Mouse (Mus musculus): ENCODE data around the gene Ccr1l1. TPM values are rescaled to one million over a fixed set of nuclear protein-coding genes. Genes with fewer than 3 reads are reported as not detected.

Ccr1l1 gene
- polyA plus RNA-seq, 1 experiment from 2014 or later: not detected

GRCm38 (mm10) chr9:123928759-123929246, 49.4 kb downstream of the Ccr1l1 start:
- no peak for ATAC-seq (ENCODE audit: insufficient number of reproducible peaks, insufficient read depth, low FRiP score, low read depth)
- Histone ChIP-seq H3K27me3 (ENCODE audit: control insufficient read depth, insufficient read depth, low read length) (no peaks in the 10 kb centered on the region), H3K4me3 (ENCODE audit: low read depth, low read length) (no peak overlapping the region), H3K36me3 (ENCODE audit: control insufficient read depth, insufficient read depth, low read length) (no peaks in the 10 kb centered on the region), H3K9me3 (ENCODE audit: control insufficient read depth, low read depth, low read length) (no peaks in the 10 kb centered on the region), H3K4me1 (ENCODE audit: control insufficient read depth, insufficient read depth, low read length) (no peaks in the 10 kb centered on the region), H3K4me2 (replicated peaks; ENCODE audit: low read depth, low read length) (no peak overlapping the region), H3K9ac (replicated peaks; ENCODE audit: low read depth, low read length) (no peak overlapping the region), H3K27ac (ENCODE audit: low read length) (no peak overlapping the region)
- WGBS: 36% methylated on average over 8 of the region's 8 CpGs

DNA sequence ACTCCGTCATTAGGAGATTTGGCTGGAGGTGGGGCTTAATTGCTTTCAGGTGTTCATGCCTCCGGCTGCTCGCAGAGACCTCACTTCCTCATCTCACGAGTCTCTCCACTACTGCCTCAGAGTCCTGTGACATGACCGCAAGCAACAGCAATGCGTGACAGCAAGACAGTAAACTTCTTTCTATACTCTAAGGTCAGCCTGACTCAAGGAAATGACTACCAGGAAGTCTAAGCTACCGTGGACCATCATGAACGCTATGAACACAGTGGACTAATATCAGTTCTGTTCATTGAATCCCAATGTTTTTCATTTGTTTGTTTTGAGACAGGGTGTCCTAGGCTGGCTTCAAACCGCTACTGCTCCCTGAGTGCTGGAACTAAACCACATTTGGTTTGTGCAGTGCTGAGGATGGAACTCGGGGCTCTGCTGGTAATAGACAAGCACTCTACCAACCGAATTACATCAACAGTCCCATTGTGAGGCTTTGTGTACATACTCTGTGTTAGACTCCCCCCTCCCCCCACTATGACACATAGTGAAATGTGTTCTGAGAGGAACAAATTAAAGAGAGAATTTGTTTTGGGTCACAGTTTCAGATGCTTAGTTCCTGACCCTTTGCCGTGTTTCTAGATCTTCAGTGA, 50.0 kb downstream of the Ccr1l1 start:
- Histone ChIP-seq H3K4me2 (replicated peaks; ENCODE audit: low read depth, low read length) (no peak overlapping the region), H3K36me3 (ENCODE audit: control insufficient read depth, insufficient read depth, low read length) (no peaks in the 10 kb centered on the region), H3K27ac (ENCODE audit: low read length) (no peak overlapping the region), H3K9ac (replicated peaks; ENCODE audit: low read depth, low read length) (no peak overlapping the region), H3K4me3 (ENCODE audit: low read depth, low read length) (no peak overlapping the region), H3K9me3 (ENCODE audit: control insufficient read depth, low read depth, low read length) (no peaks in the 10 kb centered on the region), H3K27me3 (ENCODE audit: control insufficient read depth, insufficient read depth, low read length) (no peaks in the 10 kb centered on the region), H3K4me1 (ENCODE audit: control insufficient read depth, insufficient read depth, low read length) (no peaks in the 10 kb centered on the region)
- 70% methylated on average over 12 of the region's 12 CpGs for WGBS
- ATAC-seq (ENCODE audit: insufficient number of reproducible peaks, insufficient read depth, low FRiP score, low read depth): no peak

DNA sequence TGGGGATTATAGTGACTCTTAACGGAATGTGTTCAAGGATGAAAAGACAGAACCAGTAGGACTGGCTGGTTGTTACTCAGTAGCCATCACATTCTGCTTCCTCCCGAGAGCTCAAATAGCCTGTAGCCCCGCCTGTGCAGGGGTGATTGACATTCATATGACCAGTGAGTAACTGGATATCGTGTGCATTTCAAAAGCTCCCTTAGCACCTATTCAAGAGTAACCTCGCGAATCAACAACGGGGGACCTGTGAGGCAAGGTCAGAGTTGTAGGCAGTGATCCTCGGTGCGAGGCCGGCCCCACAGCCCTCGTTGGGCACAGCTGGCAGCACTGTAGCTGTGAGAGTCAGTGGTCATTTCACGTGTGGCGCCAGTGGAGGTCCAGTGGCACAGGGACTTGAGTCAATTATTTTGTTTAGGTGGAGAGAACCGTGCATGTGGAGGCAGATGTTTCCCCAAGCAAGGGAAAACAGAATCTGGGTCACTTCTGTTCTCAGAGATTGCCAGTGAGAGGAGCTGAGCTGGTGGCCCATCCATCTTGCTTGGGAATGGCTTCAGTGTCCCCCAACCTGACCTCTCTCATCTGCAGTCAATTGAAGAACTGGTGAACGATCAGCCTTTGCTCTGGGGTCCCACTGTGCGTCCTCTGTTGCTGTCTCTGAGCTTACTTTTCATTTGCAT, 50.8 kb downstream of the Ccr1l1 start:
- no peak overlapping the region for H3K9ac ChIP-seq (replicated peaks; ENCODE audit: low read depth, low read length)
- no peaks in the 10 kb centered on the region for H3K9me3 ChIP-seq (ENCODE audit: control insufficient read depth, low read depth, low read length)
- H3K27me3 ChIP-seq (ENCODE audit: control insufficient read depth, insufficient read depth, low read length): no peaks in the 10 kb centered on the region
- H3K4me1 ChIP-seq (ENCODE audit: control insufficient read depth, insufficient read depth, low read length): no peaks in the 10 kb centered on the region
- H3K4me3 ChIP-seq (ENCODE audit: low read depth, low read length): no peak overlapping the region
- H3K27ac ChIP-seq (ENCODE audit: low read length): no peak overlapping the region
- WGBS: 54% methylated on average over 16 of the region's 16 CpGs
- no peaks in the 10 kb centered on the region for H3K36me3 ChIP-seq (ENCODE audit: control insufficient read depth, insufficient read depth, low read length)
- ATAC-seq (ENCODE audit: insufficient number of reproducible peaks, insufficient read depth, low FRiP score, low read depth): no peak
- no peak overlapping the region for H3K4me2 ChIP-seq (replicated peaks; ENCODE audit: low read depth, low read length)

Other genes with a start within 250 kb of the Ccr1l1 start
- gene Cxcr6, start 171.9 kb downstream of the Ccr1l1 start, polyA plus RNA-seq (2014; fragmentation: Nextera tagmentation; extraction: Ambion mirVana): 0.97 and 1.4 TPM in 2 replicates
- gene Fyco1, start 126.5 kb downstream of the Ccr1l1 start, polyA plus RNA-seq (2014; fragmentation: Nextera tagmentation; extraction: Ambion mirVana): 15.1 and 19.7 TPM in 2 replicates
- 0.06 and 0.07 TPM in 2 replicates for gene Xcr1, start 116.4 kb downstream of the Ccr1l1 start, polyA plus RNA-seq (2014; fragmentation: Nextera tagmentation; extraction: Ambion mirVana)
- gene Ccr1, start 9.7 kb downstream of the Ccr1l1 start, polyA plus RNA-seq (2014; fragmentation: Nextera tagmentation; extraction: Ambion mirVana): 4.1 and 5.3 TPM in 2 replicates
- gene Ccr3, start 43.6 kb upstream of the Ccr1l1 start, polyA plus RNA-seq (2014; fragmentation: Nextera tagmentation; extraction: Ambion mirVana): 0.07 TPM in 1 of 2 replicates, not detected in the other
- 3.5 and 4.1 TPM in 2 replicates for gene Ccr2, start 123.5 kb upstream of the Ccr1l1 start, polyA plus RNA-seq (2014; fragmentation: Nextera tagmentation; extraction: Ambion mirVana)
- 0.76 and 1.1 TPM in 2 replicates for gene Ccr5, start 143.1 kb upstream of the Ccr1l1 start, polyA plus RNA-seq (2014; fragmentation: Nextera tagmentation; extraction: Ambion mirVana)

Measured in stomach, embryonic 14.5 days (tissue).